9 mouse cellular contexts compared by ENCODE assay signal in genomic region chr3:51359558-51360307, GRCm38 (mm10). TPM values are rescaled to one million over a fixed set of nuclear protein-coding genes. Genes with fewer than 3 reads are reported as not detected.
DNase-seq lines count a peak whose midpoint lies in the region; ATAC-seq and TF ChIP-seq lines count a peak whose summit lies in the region.
"Had no signal": no experiment of that assay in that cellular context is flagged by ENCODE, and none has a peak within 500 bp of the region (broad histone marks: within the 10 kb centered on the region; RNA-seq: fewer than 3 reads in every experiment).

No protein-coding gene starts in this region.

- no peak overlapping the region for H3K9ac ChIP-seq in heart, embryonic 14.5 days (ENCODE audit: low read length)
- no peak overlapping the region for H3K9ac ChIP-seq in hindbrain, embryonic 16.5 days (ENCODE audit: low read depth, low read length)
- no peak overlapping the region for H3K9ac ChIP-seq in midbrain, embryonic 11.5 days (ENCODE audit: low read length)

- H3K27me3 ChIP-seq in heart, embryonic 14.5 days (ENCODE audit: control insufficient read depth, insufficient read depth, low read length): no peaks in the 10 kb centered on the region
- H3K27me3 ChIP-seq in hindbrain, embryonic 16.5 days (replicated peaks; ENCODE audit: control insufficient read depth, insufficient read depth, low read length): no peaks in the 10 kb centered on the region
- peaks cover 15% of the 10 kb centered on the region for H3K27me3 ChIP-seq in midbrain, embryonic 11.5 days (ENCODE audit: control insufficient read depth, insufficient read depth, low read length)

- ATAC-seq in heart, embryonic 14.5 days (ENCODE audit: insufficient number of reproducible peaks, insufficient read depth, low FRiP score, low read depth): no peak
- ATAC-seq in hindbrain, embryonic 16.5 days: no peak
- ATAC-seq in midbrain, embryonic 11.5 days (ENCODE audit: low FRiP score): no peak

- intact Hi-C loops in left cerebral cortex, adult 2 months (cut with DNase I): no loop called here

- no peaks in the 10 kb centered on the region for H3K36me3 ChIP-seq in heart, embryonic 14.5 days (ENCODE audit: control insufficient read depth, insufficient read depth, low read length)
- H3K36me3 ChIP-seq in hindbrain, embryonic 16.5 days (ENCODE audit: control insufficient read depth, insufficient read depth, low read length): no peaks in the 10 kb centered on the region
- no peaks in the 10 kb centered on the region for H3K36me3 ChIP-seq in midbrain, embryonic 11.5 days (ENCODE audit: control insufficient read depth, insufficient read depth, low read length)

- no peak for TF ChIP-seq CTCF in bone marrow macrophage, adult 2 months (IDR thresholded peaks at IDR 0.05; ENCODE audit: low read depth, low read length)
- no peak for TF ChIP-seq CTCF in left cerebral cortex, adult 2 months (IDR thresholded peaks at IDR 0.05)

- H3K27ac ChIP-seq in heart, embryonic 14.5 days (replicated peaks in 1 of 2; ENCODE audit: control insufficient read depth in 1 of 2, insufficient read depth in 1 of 2, low read depth in 2 of 2, low read length in 2 of 2): no peak overlapping the region
- H3K27ac ChIP-seq in bone marrow macrophage, adult 2 months (ENCODE audit: insufficient read depth, low read depth, low read length): no peak overlapping the region
- no peak overlapping the region for H3K27ac ChIP-seq in hindbrain, embryonic 16.5 days (ENCODE audit: low read depth, low read length)
- H3K27ac ChIP-seq in midbrain, embryonic 11.5 days (ENCODE audit: low read depth, low read length): no peak overlapping the region
- H3K27ac ChIP-seq in left cerebral cortex, adult 2 months: no peak overlapping the region
- H3K27ac ChIP-seq: layer of hippocampus, adult 2 months had no signal

- peak overlapping the region; percentile 55 to 56; a peak in 3 of 4 replicates for H3K4me3 ChIP-seq in heart, embryonic 14.5 days (ENCODE audit: control insufficient read depth in 1 of 2, insufficient read depth in 1 of 2, low read depth in 1 of 2, low read length in 2 of 2)
- 0 out of 2 replicates have a peak overlapping the region, but pooled peaks have one; percentile 76 for H3K4me3 ChIP-seq in bone marrow macrophage, adult 2 months (ENCODE audit: insufficient read depth, low read length)
- no peak overlapping the region for H3K4me3 ChIP-seq in hindbrain, embryonic 16.5 days (ENCODE audit: low read length)
- no peak overlapping the region for H3K4me3 ChIP-seq in midbrain, embryonic 11.5 days (ENCODE audit: low read depth, low read length)
- no peak overlapping the region for H3K4me3 ChIP-seq in left cerebral cortex, adult 2 months

- peak overlapping the region; percentile 83 for H3K4me2 ChIP-seq in heart, embryonic 14.5 days (ENCODE audit: low read length)
- H3K4me2 ChIP-seq in hindbrain, embryonic 16.5 days (ENCODE audit: low read length): peak overlapping the region; percentile 55; the same call in 1 of the 2 replicates
- no peak overlapping the region for H3K4me2 ChIP-seq in midbrain, embryonic 11.5 days

- no peak for DNase-seq in heart, adult 9 months (ENCODE audit: low spot score in 2 of 2)
- peak; percentile 86 for DNase-seq in midbrain, embryonic 11.5 days (ENCODE audit: low spot score, missing footprints)
- no peak for DNase-seq in cerebellum, adult 9-10 months
- DNase-seq in left cerebral cortex, adult 2 months (ENCODE audit: extremely low spot score in 1 of 2, low spot score in 2 of 2): no peak
- DNase-seq in embryo, embryonic 10 days (ENCODE audit: low spot score): no peak

- WGBS in heart, embryonic 14.5 days: 26% methylated on average over 14 of the region's 14 CpGs
- whole genome bisulfite sequencing in hindbrain, embryonic 16.5 days: 33% methylated on average over 14 of the region's 14 CpGs
- WGBS in midbrain, embryonic 11.5 days: 24% methylated on average over 14 of the region's 14 CpGs

- H3K9me3 ChIP-seq in heart, embryonic 14.5 days (ENCODE audit: control insufficient read depth, low read length): no peaks in the 10 kb centered on the region
- no peaks in the 10 kb centered on the region for H3K9me3 ChIP-seq in hindbrain, embryonic 16.5 days (ENCODE audit: control insufficient read depth, low read length)
- H3K9me3 ChIP-seq in midbrain, embryonic 11.5 days (ENCODE audit: control insufficient read depth, low read length): no peaks in the 10 kb centered on the region

- TF ChIP-seq POLR2A in bone marrow macrophage, adult 2 months (IDR thresholded peaks at IDR 0.05; ENCODE audit: borderline replicate concordance, low read depth, low read length): no peak

- peaks cover 7 to 9% of the 10 kb centered on the region in 2 experiments; a peak in 3 of 4 replicates for H3K4me1 ChIP-seq in heart, embryonic 14.5 days (ENCODE audit: control insufficient read depth in 2 of 2, insufficient read depth in 2 of 2, low read length in 2 of 2)
- no peaks in the 10 kb centered on the region for H3K4me1 ChIP-seq in bone marrow macrophage, adult 2 months (ENCODE audit: control insufficient read depth, insufficient read depth, low read length)
- H3K4me1 ChIP-seq in hindbrain, embryonic 16.5 days (ENCODE audit: control insufficient read depth, insufficient read depth, low read depth, low read length): peaks cover 7% of the 10 kb centered on the region
- H3K4me1 ChIP-seq in midbrain, embryonic 11.5 days (ENCODE audit: control insufficient read depth, insufficient read depth, low read length): peaks cover 3% of the 10 kb centered on the region; the same call in 1 of the 2 replicates

RNA-seq across cellular contexts. Expression of gene Elf2, which starts 19.3 kb away (rescaled TPM):
- polyA plus RNA-seq in heart, embryonic 14.5 days (2014; fragmentation: Nextera tagmentation; extraction: Ambion mirVana): 60.7 and 62.8 TPM in 2 replicates
- polyA plus RNA-seq in bone marrow macrophage, adult 2 months (2012; ENCODE audit: insufficient read depth, insufficient read length, missing spikeins): 54.0 and 57.6 TPM in 2 replicates
- 30.2 and 31.4 TPM in 2 replicates for polyA plus RNA-seq in hindbrain, embryonic 16.5 days (2015; fragmentation: Nextera tagmentation; extraction: Ambion mirVana)
- polyA plus RNA-seq in midbrain, embryonic 11.5 days (2014; fragmentation: Nextera tagmentation; extraction: Ambion mirVana): 42.8 and 47.4 TPM in 2 replicates
- total RNA-seq in left cerebral cortex, adult 2 months (2021): 10 to 100 TPM; 48.5 to 51.8 TPM

RNA-seq across cellular contexts. Expression of gene Mgarp, which starts 36.8 kb away (rescaled TPM):
- 7.7 and 8.6 TPM in 2 replicates for polyA plus RNA-seq in heart, embryonic 14.5 days (2014; fragmentation: Nextera tagmentation; extraction: Ambion mirVana)
- not detected in 2 replicates for polyA plus RNA-seq in bone marrow macrophage, adult 2 months (2012; ENCODE audit: insufficient read depth, insufficient read length, missing spikeins)
- 1.8 and 2.2 TPM in 2 replicates for polyA plus RNA-seq in hindbrain, embryonic 16.5 days (2015; fragmentation: Nextera tagmentation; extraction: Ambion mirVana)
- 22.5 and 26.9 TPM in 2 replicates for polyA plus RNA-seq in midbrain, embryonic 11.5 days (2014; fragmentation: Nextera tagmentation; extraction: Ambion mirVana)
- total RNA-seq in left cerebral cortex, adult 2 months (2021): not detected
- total RNA-seq: layer of hippocampus, adult 2 months had no signal

RNA-seq across cellular contexts. Expression of gene Ndufc1, which starts 49.1 kb away (rescaled TPM):
- polyA plus RNA-seq in heart, embryonic 14.5 days (2014; fragmentation: Nextera tagmentation; extraction: Ambion mirVana): 1,752 and 1,832 TPM in 2 replicates
- polyA plus RNA-seq in bone marrow macrophage, adult 2 months (2012; ENCODE audit: insufficient read depth, insufficient read length, missing spikeins): 133 and 140 TPM in 2 replicates
- polyA plus RNA-seq in hindbrain, embryonic 16.5 days (2015; fragmentation: Nextera tagmentation; extraction: Ambion mirVana): 688 and 807 TPM in 2 replicates
- 739 and 783 TPM in 2 replicates for polyA plus RNA-seq in midbrain, embryonic 11.5 days (2014; fragmentation: Nextera tagmentation; extraction: Ambion mirVana)
- 100 to 1,000 TPM; 286 to 307 TPM for total RNA-seq in left cerebral cortex, adult 2 months (2021)

RNA-seq across cellular contexts. Expression of gene Naa15, which starts 55.2 kb away (rescaled TPM):
- 28.9 and 30.7 TPM in 2 replicates for polyA plus RNA-seq in heart, embryonic 14.5 days (2014; fragmentation: Nextera tagmentation; extraction: Ambion mirVana)
- polyA plus RNA-seq in bone marrow macrophage, adult 2 months (2012; ENCODE audit: insufficient read depth, insufficient read length, missing spikeins): 48.1 and 56.7 TPM in 2 replicates
- polyA plus RNA-seq in hindbrain, embryonic 16.5 days (2015; fragmentation: Nextera tagmentation; extraction: Ambion mirVana): 32.6 and 34.5 TPM in 2 replicates
- polyA plus RNA-seq in midbrain, embryonic 11.5 days (2014; fragmentation: Nextera tagmentation; extraction: Ambion mirVana): 54.5 and 57.0 TPM in 2 replicates
- total RNA-seq in left cerebral cortex, adult 2 months (2021): 10 to 100 TPM; 50.1 to 54.6 TPM

Comparison
In these comparisons a context has a peak if more than half of its experiments do, and no peak if none do; other contexts are left out.
1. H3K4me3 ChIP-seq: peak in heart, embryonic 14.5 days (2 of 2) and bone marrow macrophage, adult 2 months (single experiment); none in hindbrain, embryonic 16.5 days (single experiment), midbrain, embryonic 11.5 days (single experiment) and left cerebral cortex, adult 2 months (single experiment).